Mouse (Mus musculus) heart, embryonic 12.5 days (tissue): ENCODE data around the gene Cox5a. TPM values are rescaled to one million over a fixed set of nuclear protein-coding genes. Genes with fewer than 3 reads are reported as not detected.

Experiments
- ATAC-seq: fragments of 200-750 bp; cut with Nextera tagmentation; 2 replicates; pipeline ENCODE4 v1.8.0; 2017; ENCODE audit warnings: moderate TSS enrichment, moderate library complexity; ENCODE audit not compliant: insufficient number of reproducible peaks, low FRiP score
- H3K27ac ChIP-seq: fragments of 300-500 bp; sonication (generic); 2 replicates; pipeline ENCODE4 v1.5.1; 2016; ENCODE audit warnings: mild to moderate bottlenecking, moderate library complexity; ENCODE audit not compliant: poor library complexity, severe bottlenecking
- H3K27me3 ChIP-seq: fragments of 300-500 bp; sonication (generic); replicated peaks from 2 replicates; pipeline ENCODE4 v1.6.1; 2016; ENCODE audit warnings: mild to moderate bottlenecking, moderate library complexity
- H3K36me3 ChIP-seq: fragments of 300-500 bp; sonication (generic); 2 replicates; pipeline ENCODE4 v1.6.1; 2016; ENCODE audit warnings: mild to moderate bottlenecking, moderate library complexity
- H3K4me1 ChIP-seq: fragments of 300-500 bp; sonication (generic); replicated peaks from 2 replicates; pipeline ENCODE4 v1.6.1; 2016; ENCODE audit warnings: mild to moderate bottlenecking
- H3K4me2 ChIP-seq: fragments of 300-500 bp; sonication (generic); 2 replicates; pipeline ENCODE4 v1.6.1; 2016; ENCODE audit warnings: mild to moderate bottlenecking, moderate library complexity
- H3K4me3 ChIP-seq: fragments of 300-500 bp; sonication (generic); 2 replicates; pipeline ENCODE4 v1.5.1; 2016; ENCODE audit warnings: mild to moderate bottlenecking
- H3K9ac ChIP-seq: fragments of 300-500 bp; sonication (generic); 2 replicates; pipeline ENCODE4 v1.6.1; 2016; ENCODE audit warnings: mild to moderate bottlenecking, moderate library complexity
- H3K9me3 ChIP-seq: fragments of 300-500 bp; sonication (generic); replicated peaks from 2 replicates; pipeline ENCODE4 v1.6.1; 2016; ENCODE audit warnings: mild to moderate bottlenecking, moderate library complexity
- WGBS: fragments of 180-500 bp; shearing (Covaris S2); methylation state at CpG from one replicate; pipeline ENCODE4 v1.1.7; 2016; 5-methylcytosine and 5-hydroxymethylcytosine counted together
- polyA plus RNA-seq: library from polyadenylated mRNA; unstranded; fragments of >200 nt; fragmentation: Nextera tagmentation; extraction: Ambion mirVana; gene quantifications from 2 replicates; pipeline ENCODE4 v1.2.1, GENCODE M21; 2016

Gene Cox5a
- polyA plus RNA-seq: 1,377 and 1,385 TPM in 2 replicates

DNA sequence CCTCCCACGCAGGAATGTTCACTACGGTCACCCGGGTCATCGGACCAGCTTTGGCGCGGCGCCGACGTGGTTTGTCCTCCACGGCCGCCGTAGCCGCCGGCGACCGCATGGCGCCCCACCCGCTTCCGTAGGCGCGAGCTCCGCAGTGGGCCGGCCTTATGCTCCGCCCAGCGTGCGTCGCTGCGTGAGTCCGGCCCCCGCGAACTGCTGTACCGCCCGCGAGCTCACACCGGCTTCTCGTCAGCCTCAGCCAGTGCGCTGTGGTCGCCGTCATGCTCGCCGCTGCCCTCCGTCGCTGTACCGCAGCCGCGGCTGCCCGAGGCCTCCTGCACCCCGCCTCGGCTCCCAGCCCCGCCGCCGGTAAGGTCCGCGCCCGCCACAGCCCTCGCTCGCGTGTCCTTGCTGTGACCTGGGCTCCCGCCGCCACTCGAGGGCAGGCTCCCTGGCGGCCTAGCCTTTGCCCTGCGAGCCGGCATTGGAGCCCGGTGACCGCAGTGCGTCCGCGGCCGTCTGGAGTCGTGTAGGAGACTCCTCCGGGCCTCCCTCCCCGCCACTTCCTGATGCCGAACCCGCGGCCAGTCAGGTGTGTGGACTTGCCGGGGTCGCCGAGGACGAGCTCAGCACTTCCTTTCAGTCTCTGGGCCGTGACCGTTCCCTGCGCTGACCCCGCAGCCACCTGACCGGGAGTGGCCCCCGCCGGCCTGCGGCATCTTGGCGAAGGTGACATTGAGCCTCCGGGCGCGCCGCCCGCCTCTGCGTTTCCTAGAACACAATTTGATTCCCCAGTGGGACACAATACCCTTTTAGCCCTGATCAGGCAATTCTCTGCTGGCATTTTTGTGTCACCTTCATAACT is at the start of gene Cox5a:
Gene Cox5a (plus strand): TSS at position 219 of the 856 bp plus-strand sequence.
- Histone ChIP-seq H3K4me2 (peak within 1 kb of the TSS; percentile 73), H3K36me3 (no peaks in the 10 kb centered on the region), H3K9ac (peak within 1 kb of the TSS; percentile 97), H3K27me3 (no peaks in the 10 kb centered on the region), H3K4me3 (peak within 1 kb of the TSS; percentile 92), H3K27ac (peak within 1 kb of the TSS; percentile 98), H3K4me1 (peaks cover 33% of the 10 kb centered on the region), H3K9me3 (no peaks in the 10 kb centered on the region)
- peak; percentile 97 for ATAC-seq
- under 1% methylated on average over 95 of the region's 95 CpGs for WGBS

GRCm38 (mm10) chr9:57485774-57486173 is 35.3 kb upstream of the Cox5a start:
- Histone ChIP-seq H3K4me3 (no peak overlapping the region), H3K9me3 (peaks cover 3% of the 10 kb centered on the region; the same call in 1 of the 2 replicates), H3K27me3 (no peaks in the 10 kb centered on the region; the same call in 1 of the 2 replicates), H3K4me1 (peaks cover 4% of the 10 kb centered on the region; the same call in 1 of the 2 replicates), H3K9ac (no peak overlapping the region), H3K4me2 (peak overlapping the region; percentile 20; the same call in 1 of the 2 replicates), H3K27ac (no peak overlapping the region), H3K36me3 (no peaks in the 10 kb centered on the region)
- 17% methylated on average over 7 of the region's 7 CpGs for WGBS
- ATAC-seq: peak; percentile 33; the same call in 1 of the 2 replicates

- H3K36me3 ChIP-seq: no peaks in the 10 kb centered on the region
- 67% methylated on average over 7 of the region's 7 CpGs for WGBS
- no peak overlapping the region for H3K9ac ChIP-seq
- H3K27ac ChIP-seq: no peak overlapping the region
- no peak overlapping the region for H3K4me3 ChIP-seq
- peaks cover 6% of the 10 kb centered on the region; the same call in 1 of the 2 replicates for H3K9me3 ChIP-seq
- H3K27me3 ChIP-seq: no peaks in the 10 kb centered on the region; the same call in 1 of the 2 replicates
- ATAC-seq: no peak
- H3K4me1 ChIP-seq: peaks cover 4% of the 10 kb centered on the region; the same call in 1 of the 2 replicates
- H3K4me2 ChIP-seq: no peak overlapping the region
Measured at GRCm38 (mm10) chr9:57487807-57488206, 33.3 kb upstream of the Cox5a start.

DNA sequence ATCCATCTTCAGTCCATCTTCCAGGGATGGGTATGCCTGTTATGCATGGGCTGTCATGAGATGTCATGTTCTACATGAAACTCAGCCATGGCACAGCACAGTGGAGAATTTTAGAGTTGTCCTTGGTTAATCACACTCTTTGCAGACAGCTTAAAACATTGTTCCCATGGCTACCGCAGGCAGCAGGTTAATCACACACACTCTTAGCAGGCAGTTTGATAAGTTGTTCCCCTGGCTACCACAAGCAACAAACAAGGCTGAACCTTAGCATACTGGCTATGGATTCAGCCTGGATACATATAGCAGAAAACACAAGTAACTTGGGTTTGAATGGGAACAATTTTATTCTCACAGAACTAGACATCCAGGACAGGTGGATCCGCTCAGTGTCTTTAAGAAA is 27.5 kb upstream of the Cox5a start:
- H3K4me2 ChIP-seq: no peak overlapping the region
- H3K4me1 ChIP-seq: 0 out of 2 replicates have a peak, but pooled peaks cover 4% of the 10 kb centered on the region
- H3K36me3 ChIP-seq: no peaks in the 10 kb centered on the region
- no peak overlapping the region for H3K4me3 ChIP-seq
- H3K9ac ChIP-seq: no peak overlapping the region
- 77% methylated on average over 2 of the region's 2 CpGs for WGBS
- H3K27me3 ChIP-seq: 0 out of 2 replicates have a peak, but pooled peaks cover under 1% of the 10 kb centered on the region
- ATAC-seq: no peak
- no peak overlapping the region for H3K27ac ChIP-seq
- peaks cover 6% of the 10 kb centered on the region; the same call in 1 of the 2 replicates for H3K9me3 ChIP-seq

DNA sequence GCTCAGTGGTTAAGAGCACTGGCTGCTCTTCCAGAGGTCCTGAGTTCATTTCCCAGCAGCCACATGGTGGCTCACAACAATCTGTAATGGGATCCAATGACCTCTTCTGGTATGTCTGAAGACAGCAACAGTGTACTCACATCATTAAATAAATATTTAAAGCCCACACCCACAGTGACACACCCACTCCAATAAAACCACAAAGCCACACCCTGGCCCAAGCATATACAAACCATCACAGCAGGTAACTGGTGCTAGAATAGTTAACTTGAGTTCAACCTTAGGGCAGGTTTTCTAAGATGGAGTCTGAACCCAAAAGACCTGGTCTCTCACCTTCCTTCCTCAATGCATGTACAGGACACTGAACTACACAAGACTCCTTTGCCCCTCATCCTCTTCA is 26.1 kb upstream of the Cox5a start:
- Histone ChIP-seq H3K36me3 (no peaks in the 10 kb centered on the region), H3K4me3 (no peak overlapping the region), H3K4me1 (0 out of 2 replicates have a peak, but pooled peaks cover 4% of the 10 kb centered on the region), H3K4me2 (no peak overlapping the region), H3K9ac (no peak overlapping the region), H3K27ac (no peak overlapping the region), H3K27me3 (peaks cover 15% of the 10 kb centered on the region), H3K9me3 (peaks cover 6% of the 10 kb centered on the region; the same call in 1 of the 2 replicates)
- no peak for ATAC-seq

- no peak overlapping the region for H3K4me2 ChIP-seq
- H3K4me3 ChIP-seq: no peak overlapping the region
- no peak overlapping the region for H3K27ac ChIP-seq
- 68% methylated on average over 5 of the region's 5 CpGs for WGBS
- H3K27me3 ChIP-seq: peaks cover 37% of the 10 kb centered on the region
- no peaks in the 10 kb centered on the region for H3K36me3 ChIP-seq
- ATAC-seq: no peak
- no peak overlapping the region for H3K9ac ChIP-seq
- peaks cover 15% of the 10 kb centered on the region for H3K4me1 ChIP-seq
- no peaks in the 10 kb centered on the region; the same call in 1 of the 2 replicates for H3K9me3 ChIP-seq
Measured at GRCm38 (mm10) chr9:57497236-57497635, 23.8 kb upstream of the Cox5a start.

DNA sequence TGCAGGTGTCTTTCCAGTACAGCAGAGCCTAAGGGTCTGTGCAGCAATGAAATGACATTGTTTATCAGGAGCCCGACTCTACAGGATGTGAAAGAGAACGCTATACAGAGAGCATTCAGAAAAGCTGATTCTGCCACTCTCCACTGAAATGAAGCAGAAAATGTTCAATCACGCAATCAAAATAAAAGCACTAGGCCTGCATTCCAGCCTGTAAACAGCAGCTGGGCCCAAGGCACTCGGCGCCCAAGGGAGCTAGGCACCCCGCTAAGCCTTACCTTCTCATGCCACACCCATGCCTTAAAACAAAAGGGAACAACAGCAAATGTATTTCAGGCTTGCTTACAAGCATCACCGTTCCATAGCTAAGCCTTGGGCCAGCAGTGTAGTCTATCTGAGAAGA is 22.5 kb upstream of the Cox5a start:
- Histone ChIP-seq H3K27ac (no peak overlapping the region), H3K9me3 (no peaks in the 10 kb centered on the region; the same call in 1 of the 2 replicates), H3K4me2 (no peak overlapping the region), H3K4me3 (no peak overlapping the region), H3K36me3 (no peaks in the 10 kb centered on the region), H3K9ac (no peak overlapping the region), H3K27me3 (peaks cover 50% of the 10 kb centered on the region), H3K4me1 (peaks cover 26% of the 10 kb centered on the region)
- WGBS: 60% methylated on average over 7 of the region's 7 CpGs
- ATAC-seq: no peak

- Histone ChIP-seq H3K9ac (0 out of 2 replicates have a peak overlapping the region, but pooled peaks have one; percentile 13), H3K27ac (no peak overlapping the region), H3K4me3 (peak overlapping the region; percentile 19; the same call in 1 of the 2 replicates), H3K4me1 (peaks cover 52% of the 10 kb centered on the region), H3K9me3 (no peaks in the 10 kb centered on the region), H3K27me3 (peaks cover 65% of the 10 kb centered on the region), H3K4me2 (peak overlapping the region; percentile 100), H3K36me3 (no peaks in the 10 kb centered on the region)
- WGBS: 18% methylated on average over 13 of the region's 13 CpGs
- no peak for ATAC-seq
Measured at GRCm38 (mm10) chr9:57501452-57501851, 19.6 kb upstream of the Cox5a start.

DNA sequence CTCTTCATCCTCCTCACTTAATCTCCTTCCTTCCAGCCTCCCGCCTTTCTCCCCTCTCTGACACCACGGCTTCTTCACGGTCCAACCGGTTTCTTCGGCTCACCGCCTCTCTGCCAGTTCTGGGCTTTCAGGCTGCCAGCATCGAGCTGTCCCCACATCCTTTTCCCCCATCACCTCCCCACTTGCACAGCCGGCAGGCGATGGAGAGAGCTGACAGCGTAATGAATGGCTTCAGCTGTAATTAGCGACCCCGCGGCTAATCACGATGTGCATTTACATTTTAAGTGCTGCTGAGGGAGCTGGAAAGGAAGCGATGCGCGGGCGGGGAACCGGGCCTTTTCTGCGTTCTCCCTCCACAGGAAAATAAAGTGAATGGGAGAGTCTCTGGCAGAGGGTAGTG is 19.2 kb upstream of the Cox5a start:
- WGBS: 5% methylated on average over 20 of the region's 20 CpGs
- no peak for ATAC-seq
- H3K9me3 ChIP-seq: no peaks in the 10 kb centered on the region
- peak overlapping the region; percentile 19 for H3K4me3 ChIP-seq
- H3K27me3 ChIP-seq: peaks cover 65% of the 10 kb centered on the region
- peak overlapping the region; percentile 100 for H3K4me2 ChIP-seq
- peaks cover 54% of the 10 kb centered on the region for H3K4me1 ChIP-seq
- H3K9ac ChIP-seq: 0 out of 2 replicates have a peak overlapping the region, but pooled peaks have one; percentile 13
- no peak overlapping the region for H3K27ac ChIP-seq
- H3K36me3 ChIP-seq: no peaks in the 10 kb centered on the region

GRCm38 (mm10) chr9:57502911-57503621 is 18.0 kb upstream of the Cox5a start:
- Histone ChIP-seq H3K4me1 (peaks cover 54% of the 10 kb centered on the region), H3K27ac (no peak overlapping the region; the same call in 1 of the 2 replicates), H3K9me3 (no peaks in the 10 kb centered on the region), H3K27me3 (peaks cover 65% of the 10 kb centered on the region), H3K9ac (peak overlapping the region; percentile 50), H3K36me3 (no peaks in the 10 kb centered on the region), H3K4me3 (peak overlapping the region; percentile 60), H3K4me2 (peak overlapping the region; percentile 100)
- 4% methylated on average over 23 of the region's 23 CpGs for WGBS
- no peak for ATAC-seq
